Mouse (Mus musculus) myocyte (in vitro differentiated cells): ENCODE results near the gene Lancl3.

Source experiments
- CEBPB ChIP-seq: IDR thresholded peaks from 2 replicates; pipeline ENCODE4 v1.6.1; 2011; ENCODE audit warnings: mild to moderate bottlenecking, moderate library complexity; ENCODE audit not compliant: poor library complexity, insufficient read depth, severe bottlenecking
- E2F4 ChIP-seq: IDR thresholded peaks from one replicate; pipeline ENCODE4 v1.6.1; 2011; ENCODE audit warnings: mild to moderate bottlenecking, control low read depth, moderate library complexity; ENCODE audit not compliant: insufficient read depth
- MAX ChIP-seq: IDR thresholded peaks from one replicate; pipeline ENCODE4 v1.6.1; 2011; ENCODE audit warnings: low read depth, mild to moderate bottlenecking, control low read depth
- MYOG ChIP-seq, 3 experiments: IDR thresholded peaks; one replicate each; pipeline ENCODE4 v1.6.1; 2011; ENCODE audit warnings: control low read depth in 2 of 3, low read depth in 2 of 3, mild to moderate bottlenecking in 2 of 3; ENCODE audit not compliant: insufficient read length in 2 of 3, control insufficient read depth in 1 of 3, insufficient read depth in 1 of 3
- POLR2A ChIP-seq: IDR thresholded peaks from one replicate; pipeline ENCODE4 v1.6.1; 2011; ENCODE audit warnings: low read depth, mild to moderate bottlenecking, control low read depth, moderate library complexity; ENCODE audit not compliant: insufficient read length
- POLR2AphosphoS2 ChIP-seq: IDR thresholded peaks from one replicate; pipeline ENCODE4 v1.6.1; 2011; ENCODE audit warnings: low read depth, control low read depth; ENCODE audit not compliant: insufficient read length
- REST ChIP-seq: IDR thresholded peaks from one replicate; pipeline ENCODE4 v1.6.1; 2011; ENCODE audit warnings: mild to moderate bottlenecking, control low read depth, moderate library complexity; ENCODE audit not compliant: insufficient read depth, insufficient read length
- SRF ChIP-seq: IDR thresholded peaks from one replicate; pipeline ENCODE4 v1.6.1; 2011; ENCODE audit warnings: low read depth; ENCODE audit not compliant: control insufficient read depth, insufficient read length
- TCF12 ChIP-seq: IDR thresholded peaks from one replicate; pipeline ENCODE4 v1.6.1; 2011; ENCODE audit warnings: mild to moderate bottlenecking, control low read depth; ENCODE audit not compliant: poor library complexity, insufficient read depth, severe bottlenecking
- USF1 ChIP-seq: IDR thresholded peaks from one replicate; pipeline ENCODE4 v1.6.1; 2011; ENCODE audit warnings: low read depth, mild to moderate bottlenecking, control low read depth, moderate library complexity

DNA sequence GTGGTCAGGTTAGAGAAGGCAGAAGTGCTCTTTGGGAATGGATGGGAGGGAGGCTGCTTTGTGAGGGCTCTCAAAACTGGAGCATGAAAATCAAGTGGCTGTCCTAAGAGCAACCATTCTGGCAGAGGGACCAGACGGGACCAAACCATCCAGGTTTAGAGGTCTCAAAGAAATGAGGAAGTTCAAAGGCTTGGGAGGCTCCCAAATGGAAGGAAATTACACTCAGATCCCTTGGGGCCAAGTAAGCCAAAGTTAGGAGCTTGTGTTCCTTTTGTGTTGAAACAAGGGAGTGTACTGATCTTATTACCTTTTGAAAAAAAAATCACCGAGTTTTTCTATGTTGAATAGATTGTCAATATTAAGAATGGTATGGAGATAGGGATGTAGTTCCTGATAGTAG lies 5.4 kb downstream of the Lancl3 start:
- no peak for TF ChIP-seq POLR2A
- no peak for TF ChIP-seq TCF12
- no peak for TF ChIP-seq POLR2AphosphoS2
- TF ChIP-seq MAX: no peak
- TF ChIP-seq REST: no peak
- TF ChIP-seq MYOG (IDR thresholded peaks at IDR 0.05; ENCODE audit: control insufficient read depth in 1 of 3, insufficient read depth in 1 of 3, insufficient read length in 2 of 3, low read depth in 2 of 3): no peak
- TF ChIP-seq E2F4: no peak
- TF ChIP-seq SRF: no peak
- no peak for TF ChIP-seq USF1
- no peak for TF ChIP-seq CEBPB
